Mouse (Mus musculus) intestine, embryonic 15.5 days (tissue): Measurements from ENCODE around the gene Ldlrad3. TPM values are rescaled to one million over a fixed set of nuclear protein-coding genes. Genes with fewer than 3 reads are reported as not detected.
A peak's percentile ranks its signal among the peaks of the same experiment; 100 is the strongest.

Experiments
- ATAC-seq: fragments of 200-750 bp; cut with Nextera tagmentation; 2 replicates; pipeline ENCODE4 v1.8.0; 2017; ENCODE audit warnings: moderate TSS enrichment, moderate library complexity
- H3K27ac ChIP-seq: fragments of 300-500 bp; sonication (generic); 2 replicates; pipeline ENCODE4 v1.5.1; 2015; ENCODE audit warnings: mild to moderate bottlenecking, inconsistent platforms
- H3K27me3 ChIP-seq: fragments of 300-500 bp; sonication (generic); replicated peaks from 2 replicates; pipeline ENCODE4 v1.6.1; 2015; ENCODE audit warnings: inconsistent platforms
- H3K36me3 ChIP-seq: fragments of 300-500 bp; sonication (generic); 2 replicates; pipeline ENCODE4 v1.6.1; 2015; ENCODE audit warnings: inconsistent platforms
- H3K4me1 ChIP-seq: fragments of 300-500 bp; sonication (generic); replicated peaks from 2 replicates; pipeline ENCODE4 v1.6.1; 2015; ENCODE audit warnings: inconsistent platforms
- H3K4me2 ChIP-seq: fragments of 300-500 bp; sonication (generic); replicated peaks from 2 replicates; pipeline ENCODE4 v1.6.1; 2015; ENCODE audit warnings: mild to moderate bottlenecking, inconsistent platforms
- H3K4me3 ChIP-seq: fragments of 300-500 bp; sonication (generic); replicated peaks from 2 replicates; pipeline ENCODE4 v1.5.1; 2015; ENCODE audit warnings: inconsistent platforms
- H3K9ac ChIP-seq: fragments of 300-500 bp; sonication (generic); 2 replicates; pipeline ENCODE4 v1.6.1; 2015; ENCODE audit warnings: inconsistent platforms
- H3K9me3 ChIP-seq: fragments of 300-500 bp; sonication (generic); 2 replicates; pipeline ENCODE4 v1.6.1; 2016; ENCODE audit warnings: inconsistent platforms
- WGBS: fragments of 180-500 bp; shearing (Covaris S2); methylation state at CpG from one replicate; pipeline ENCODE4 v1.1.7; 2015; 5-methylcytosine and 5-hydroxymethylcytosine counted together
- polyA plus RNA-seq: library from polyadenylated mRNA; unstranded; fragments of >200 nt; fragmentation: Nextera tagmentation; extraction: Ambion mirVana; gene quantifications from 2 replicates; pipeline ENCODE4 v1.2.1, GENCODE M21; 2015

Gene Ldlrad3
- polyA plus RNA-seq, result 22.1 and 22.7 TPM in 2 replicates

- Histone ChIP-seq H3K4me1 (peaks cover 14% of the 10 kb centered on the region), H3K9me3 (no peaks in the 10 kb centered on the region), H3K27me3 (no peaks in the 10 kb centered on the region), H3K4me3 (peak within 1 kb of the TSS; percentile 92), H3K4me2 (peak within 1 kb of the TSS; percentile 88), H3K27ac (peak within 1 kb of the TSS; percentile 92), H3K9ac (peak within 1 kb of the TSS; percentile 81), H3K36me3 (no peaks in the 10 kb centered on the region)
- under 1% methylated on average over 63 of the region's 77 CpGs for WGBS
- peak; percentile 99 for ATAC-seq
These were observed at the start of gene Ldlrad3 for GRCm38 (mm10) chr2:102185951-102186561. TSS of gene Ldlrad3 (minus strand) at chr2:102186385.

- no peak overlapping the region for H3K4me2 ChIP-seq
- no peaks in the 10 kb centered on the region for H3K9me3 ChIP-seq
- ATAC-seq, result peak; percentile 82
- no peak overlapping the region for H3K9ac ChIP-seq
- H3K4me3 ChIP-seq, result no peak overlapping the region
- peaks cover 5% of the 10 kb centered on the region for H3K4me1 ChIP-seq
- 41% methylated on average over 5 of the region's 5 CpGs for WGBS
- no peaks in the 10 kb centered on the region for H3K36me3 ChIP-seq
- H3K27ac ChIP-seq, result peak overlapping the region; percentile 51; the same call in 1 of the 2 replicates
- no peaks in the 10 kb centered on the region for H3K27me3 ChIP-seq
These were observed 45.3 kb upstream of the Ldlrad3 start for GRCm38 (mm10) chr2:102231470-102231869.

DNA sequence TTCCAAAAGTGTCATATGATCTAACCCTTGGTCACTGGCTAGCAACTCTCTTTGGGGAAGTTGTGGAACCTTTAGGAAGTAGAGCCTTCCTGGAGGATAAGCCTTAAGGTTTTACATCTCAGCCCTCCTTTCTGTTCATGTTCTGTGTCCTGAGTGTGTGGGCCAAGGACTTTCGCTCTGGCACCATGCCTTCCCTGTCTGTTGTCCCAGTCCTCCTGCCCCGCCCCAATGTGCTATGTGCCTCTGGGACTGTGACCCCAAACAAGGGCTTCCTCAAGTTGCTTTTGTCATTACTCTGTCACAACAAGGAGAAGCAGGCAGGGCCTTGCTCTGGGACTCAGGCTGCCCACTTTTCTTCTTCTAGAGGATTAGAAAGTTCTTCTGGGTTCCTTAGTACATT lies 42.9 kb upstream of the Ldlrad3 start:
- H3K36me3 ChIP-seq, result no peaks in the 10 kb centered on the region
- H3K4me2 ChIP-seq, result no peak overlapping the region
- H3K27ac ChIP-seq, result no peak overlapping the region
- WGBS, result 97% methylated on average over 2 of the region's 2 CpGs
- no peaks in the 10 kb centered on the region for H3K27me3 ChIP-seq
- no peak for ATAC-seq
- H3K9me3 ChIP-seq, result no peaks in the 10 kb centered on the region
- peaks cover 5% of the 10 kb centered on the region for H3K4me1 ChIP-seq
- H3K9ac ChIP-seq, result no peak overlapping the region
- H3K4me3 ChIP-seq, result no peak overlapping the region

DNA sequence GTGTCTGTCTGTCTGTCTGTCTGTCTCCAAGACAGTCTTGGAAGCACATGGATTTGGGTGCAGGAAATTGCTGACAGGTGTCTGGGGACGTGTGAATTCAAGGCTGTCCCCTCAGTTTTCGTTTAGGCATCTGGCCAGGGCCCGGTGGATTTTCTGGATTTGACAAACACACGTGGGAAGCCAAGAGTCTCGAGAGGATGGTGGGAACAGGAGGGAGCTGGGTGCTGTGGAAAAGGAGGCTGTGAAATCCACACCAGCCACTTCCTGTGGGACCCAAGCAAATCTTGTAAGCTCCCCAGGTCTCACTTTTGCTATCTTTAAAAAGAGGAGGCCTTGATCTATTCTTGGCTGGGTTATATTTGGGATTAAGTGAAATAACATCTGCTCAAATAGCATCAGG lies 42.1 kb upstream of the Ldlrad3 start:
- no peak overlapping the region for H3K4me2 ChIP-seq
- no peak overlapping the region for H3K27ac ChIP-seq
- H3K9ac ChIP-seq, result no peak overlapping the region
- ATAC-seq, result no peak
- H3K27me3 ChIP-seq, result no peaks in the 10 kb centered on the region
- H3K9me3 ChIP-seq, result no peaks in the 10 kb centered on the region
- no peak overlapping the region for H3K4me3 ChIP-seq
- H3K36me3 ChIP-seq, result no peaks in the 10 kb centered on the region
- 73% methylated on average over 5 of the region's 5 CpGs for WGBS
- H3K4me1 ChIP-seq, result peaks cover 5% of the 10 kb centered on the region

DNA sequence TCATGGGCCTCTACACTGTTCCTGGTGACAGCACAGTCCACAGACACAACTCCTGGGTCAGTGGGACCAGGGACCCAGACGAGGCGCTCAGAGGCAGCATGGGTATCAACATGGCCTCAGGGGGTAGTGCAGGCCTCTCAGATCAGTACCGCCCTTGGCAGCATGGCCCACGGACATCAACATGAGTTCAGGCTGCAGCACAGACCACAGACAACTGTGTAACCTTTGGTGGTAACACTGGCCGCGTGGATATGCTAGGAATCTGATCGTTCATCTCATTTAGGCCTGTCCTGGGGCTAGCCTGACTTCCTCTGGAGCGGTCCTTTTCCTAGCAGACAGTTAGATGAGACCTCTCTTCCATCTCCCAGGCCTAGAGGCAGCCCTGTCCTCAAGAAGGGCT lies 41.7 kb upstream of the Ldlrad3 start:
- no peak overlapping the region for H3K9ac ChIP-seq
- no peaks in the 10 kb centered on the region for H3K27me3 ChIP-seq
- H3K4me2 ChIP-seq, result no peak overlapping the region
- peaks cover 5% of the 10 kb centered on the region for H3K4me1 ChIP-seq
- WGBS, result 89% methylated on average over 8 of the region's 8 CpGs
- H3K9me3 ChIP-seq, result no peaks in the 10 kb centered on the region
- ATAC-seq, result no peak
- no peaks in the 10 kb centered on the region for H3K36me3 ChIP-seq
- H3K27ac ChIP-seq, result no peak overlapping the region
- no peak overlapping the region for H3K4me3 ChIP-seq

DNA sequence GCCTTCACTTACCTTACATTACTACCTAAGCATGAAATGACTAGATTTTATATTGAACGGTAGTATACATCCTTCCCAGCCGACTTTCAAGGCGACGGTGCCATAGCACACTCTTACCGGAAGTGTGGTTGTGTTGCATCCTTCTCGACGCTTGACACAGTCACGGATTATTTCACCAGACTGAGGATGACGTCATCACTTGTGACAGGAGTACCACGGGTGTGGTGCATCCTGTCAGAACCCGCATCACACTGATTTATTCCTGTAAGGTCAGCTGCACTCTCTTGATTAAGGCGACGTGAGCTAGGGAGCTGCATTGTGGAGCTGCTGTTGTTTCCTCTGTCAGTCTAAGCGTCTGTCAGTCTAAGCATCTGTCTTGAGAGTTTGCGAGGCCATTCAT lies 40.1 kb upstream of the Ldlrad3 start:
- Histone ChIP-seq H3K27ac (no peak overlapping the region), H3K4me1 (peaks cover 2% of the 10 kb centered on the region; the same call in 1 of the 2 replicates), H3K36me3 (no peaks in the 10 kb centered on the region), H3K9ac (no peak overlapping the region), H3K9me3 (no peaks in the 10 kb centered on the region), H3K4me2 (no peak overlapping the region), H3K4me3 (no peak overlapping the region), H3K27me3 (no peaks in the 10 kb centered on the region)
- 77% methylated on average over 15 of the region's 15 CpGs for WGBS
- no peak for ATAC-seq

- ATAC-seq, result no peak
- H3K4me1 ChIP-seq, result no peaks in the 10 kb centered on the region
- no peak overlapping the region for H3K4me2 ChIP-seq
- no peaks in the 10 kb centered on the region for H3K9me3 ChIP-seq
- H3K27me3 ChIP-seq, result no peaks in the 10 kb centered on the region
- no peak overlapping the region for H3K4me3 ChIP-seq
- H3K36me3 ChIP-seq, result no peaks in the 10 kb centered on the region
- H3K27ac ChIP-seq, result no peak overlapping the region
- WGBS, result 33% methylated on average over 11 of the region's 11 CpGs
- H3K9ac ChIP-seq, result no peak overlapping the region
These were observed 37.4 kb upstream of the Ldlrad3 start for GRCm38 (mm10) chr2:102223355-102224128.

DNA sequence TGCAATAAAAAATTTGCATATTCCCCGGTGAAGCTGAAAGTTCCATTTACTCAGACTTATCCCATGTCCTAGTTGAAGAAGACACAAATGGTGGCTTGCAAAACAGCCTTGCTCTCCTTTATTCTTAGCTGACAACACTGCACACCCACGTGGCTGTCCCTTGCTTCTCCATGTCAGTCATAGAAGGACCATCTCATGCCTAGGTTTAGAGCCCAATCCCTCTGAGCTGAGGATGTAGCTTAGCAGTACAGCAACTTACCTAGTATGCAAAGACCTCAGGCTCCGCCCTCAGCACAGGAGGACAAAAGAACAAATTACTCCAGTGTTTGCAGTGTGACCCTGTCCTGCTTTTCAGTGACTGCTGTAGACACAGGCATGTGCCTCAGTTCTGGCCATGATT lies 36.6 kb upstream of the Ldlrad3 start:
- H3K27me3 ChIP-seq, result no peaks in the 10 kb centered on the region
- no peak overlapping the region for H3K4me2 ChIP-seq
- no peak overlapping the region for H3K4me3 ChIP-seq
- H3K4me1 ChIP-seq, result no peaks in the 10 kb centered on the region
- no peak overlapping the region for H3K27ac ChIP-seq
- no peaks in the 10 kb centered on the region for H3K36me3 ChIP-seq
- ATAC-seq, result no peak
- 55% methylated on average over 3 of the region's 3 CpGs for WGBS
- no peak overlapping the region for H3K9ac ChIP-seq
- no peaks in the 10 kb centered on the region for H3K9me3 ChIP-seq

DNA sequence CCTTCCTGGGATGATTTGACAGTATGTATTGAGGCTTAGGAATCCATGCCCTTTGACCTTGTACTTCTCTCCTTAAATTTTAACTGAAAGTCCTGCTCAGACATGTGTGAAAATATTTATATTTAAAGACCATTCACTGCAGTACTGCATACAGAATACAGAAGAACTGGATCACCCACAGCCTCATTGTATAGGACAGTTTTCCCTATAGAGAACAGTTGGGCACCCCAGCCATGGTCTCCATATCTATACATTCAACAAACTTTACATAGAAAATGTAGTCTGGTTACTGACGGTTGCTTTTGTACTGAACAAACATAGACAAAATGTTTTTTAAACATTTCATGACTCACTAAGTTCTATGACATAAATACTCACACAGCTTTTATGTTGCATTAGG lies 30.6 kb upstream of the Ldlrad3 start:
- H3K4me2 ChIP-seq, result no peak overlapping the region
- no peaks in the 10 kb centered on the region for H3K9me3 ChIP-seq
- 82% methylated on average over 1 of the region's 1 CpGs for WGBS
- H3K27me3 ChIP-seq, result no peaks in the 10 kb centered on the region
- H3K4me3 ChIP-seq, result no peak overlapping the region
- H3K27ac ChIP-seq, result no peak overlapping the region
- H3K4me1 ChIP-seq, result no peaks in the 10 kb centered on the region
- ATAC-seq, result no peak
- H3K36me3 ChIP-seq, result no peaks in the 10 kb centered on the region
- no peak overlapping the region for H3K9ac ChIP-seq

GRCm38 (mm10) chr2:102212096-102212495 lies 25.9 kb upstream of the Ldlrad3 start:
- Histone ChIP-seq H3K27me3 (no peaks in the 10 kb centered on the region), H3K4me2 (no peak overlapping the region), H3K4me3 (no peak overlapping the region), H3K9me3 (no peaks in the 10 kb centered on the region), H3K4me1 (no peaks in the 10 kb centered on the region), H3K27ac (no peak overlapping the region), H3K36me3 (no peaks in the 10 kb centered on the region), H3K9ac (no peak overlapping the region)
- WGBS, result 15% methylated on average over 4 of the region's 4 CpGs
- peak; percentile 34; the same call in 1 of the 2 replicates for ATAC-seq

DNA sequence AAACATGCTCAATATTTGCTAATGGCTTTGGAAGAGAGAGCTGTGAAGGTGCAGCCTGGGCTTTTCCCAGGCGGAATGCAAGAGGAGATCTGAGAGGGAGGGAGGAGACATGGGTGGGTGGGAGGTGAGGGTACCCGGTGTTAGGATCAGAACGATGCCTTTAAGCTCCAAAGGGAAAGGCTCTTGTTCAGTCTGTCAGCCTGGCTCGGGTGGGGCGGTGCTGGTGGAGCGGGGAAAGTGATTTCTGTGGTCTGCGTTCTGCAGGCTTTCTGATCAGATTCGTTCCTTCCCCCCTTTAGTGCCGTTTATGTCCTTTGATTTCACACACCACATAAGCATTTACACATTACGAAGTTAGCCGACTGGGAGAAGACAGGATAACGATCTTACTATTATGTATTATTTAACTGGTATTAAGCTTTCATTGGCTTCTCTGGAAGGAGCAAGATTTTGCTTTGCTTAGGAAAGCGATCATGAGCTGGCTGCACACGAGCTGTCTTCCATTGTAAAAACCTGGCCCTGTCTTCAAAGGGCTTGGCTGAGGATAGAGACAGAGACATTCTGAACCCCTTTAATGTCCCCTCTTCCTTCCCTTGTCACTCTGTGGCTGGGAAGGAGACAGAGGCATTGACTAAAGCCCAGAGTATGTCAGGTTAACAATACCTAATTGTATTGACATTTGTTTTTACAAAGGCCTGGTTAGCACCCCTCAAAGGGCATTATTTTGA lies 19.7 kb upstream of the Ldlrad3 start:
- H3K9me3 ChIP-seq, result no peaks in the 10 kb centered on the region
- no peaks in the 10 kb centered on the region for H3K27me3 ChIP-seq
- ATAC-seq, result no peak
- H3K4me3 ChIP-seq, result no peak overlapping the region
- 0 out of 2 replicates have a peak, but pooled peaks cover 4% of the 10 kb centered on the region for H3K4me1 ChIP-seq
- H3K36me3 ChIP-seq, result no peaks in the 10 kb centered on the region
- peak overlapping the region; percentile 41; the same call in 1 of the 2 replicates for H3K4me2 ChIP-seq
- no peak overlapping the region for H3K27ac ChIP-seq
- H3K9ac ChIP-seq, result no peak overlapping the region
- 13% methylated on average over 14 of the region's 14 CpGs for WGBS

DNA sequence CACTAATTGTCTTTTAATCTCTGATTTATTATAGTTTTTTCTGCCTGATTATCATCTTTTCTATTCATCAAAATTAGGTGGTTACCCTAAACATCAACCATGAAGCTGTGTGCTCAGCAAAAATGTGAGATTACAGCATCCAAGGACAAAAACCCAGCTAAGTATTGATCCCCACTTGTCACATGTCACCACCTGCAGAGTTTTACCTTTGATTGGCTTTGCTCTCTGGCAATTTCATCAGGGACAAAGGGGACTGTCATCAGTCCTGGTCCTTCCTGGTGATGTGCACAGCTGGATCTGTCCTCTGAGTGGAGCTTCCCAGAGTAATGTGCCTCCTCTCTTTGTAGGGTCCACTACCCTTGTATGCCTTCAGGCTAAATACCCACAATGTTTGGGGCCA lies 17.3 kb upstream of the Ldlrad3 start:
- Histone ChIP-seq H3K4me3 (no peak overlapping the region), H3K4me1 (0 out of 2 replicates have a peak, but pooled peaks cover 4% of the 10 kb centered on the region), H3K4me2 (no peak overlapping the region), H3K9me3 (no peaks in the 10 kb centered on the region), H3K27ac (no peak overlapping the region), H3K36me3 (no peaks in the 10 kb centered on the region), H3K27me3 (no peaks in the 10 kb centered on the region), H3K9ac (no peak overlapping the region)
- no peak for ATAC-seq
